ENCODE assay signal across 8 mouse cellular contexts in the genomic region with DNA sequence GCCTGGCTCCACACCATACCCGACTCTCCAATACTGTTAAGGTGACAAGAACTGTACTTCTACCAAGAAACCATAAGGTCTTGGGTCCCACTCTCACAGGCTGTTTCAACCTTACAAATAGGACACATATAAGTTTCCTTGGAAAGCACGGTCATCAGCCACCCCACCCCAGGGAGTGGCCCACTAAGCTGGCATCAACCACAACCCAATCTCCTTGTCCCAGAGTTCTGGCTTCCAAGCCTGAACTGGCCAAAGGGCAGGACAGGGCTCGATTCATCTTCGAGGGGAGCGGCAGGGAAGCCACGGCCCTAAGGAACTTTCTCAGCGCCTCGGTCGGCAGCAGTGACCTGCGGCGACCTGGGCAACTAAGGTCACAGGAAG. TPM values are rescaled to one million over a fixed set of nuclear protein-coding genes. Genes with fewer than 3 reads are reported as not detected.
A peak's percentile ranks its signal among the peaks of the same experiment; 100 is the strongest.
DNase-seq lines count a peak whose midpoint lies in the region; ATAC-seq and TF ChIP-seq lines count a peak whose summit lies in the region.

No protein-coding gene starts in this region.

- H3K36me3 ChIP-seq in heart, embryonic 16.5 days (ENCODE audit: control insufficient read depth, insufficient read depth) = peaks cover under 1% of the 10 kb centered on the region; the same call in 1 of the 2 replicates
- peaks cover 7% of the 10 kb centered on the region for H3K36me3 ChIP-seq in macrophage (ENCODE audit: inconsistent target)

- H3K4me2 ChIP-seq in heart, embryonic 16.5 days (ENCODE audit: low read depth, low read length) = peak overlapping the region; percentile 92

- intact Hi-C loops in left cerebral cortex, adult 2 months (cut with DNase I) = loop anchor here (1.0 to 2.0 kb wide), 3 partner anchors 37 to 155 kb away; a partner anchor contains a TSS

- TF ChIP-seq CTCF in left cerebral cortex, adult 2 months (IDR thresholded peaks at IDR 0.05) = no peak

- H3K9ac ChIP-seq in heart, embryonic 16.5 days (ENCODE audit: low read length) = peak overlapping the region; percentile 86

- H3K27ac ChIP-seq in left cerebral cortex, adult 2 months = peak overlapping the region; percentile 92; the same call in 1 of the 2 replicates
- H3K27ac ChIP-seq in heart, embryonic 16.5 days (ENCODE audit: low read length) = peak overlapping the region; percentile 90
- no peak overlapping the region for H3K27ac ChIP-seq in macrophage

- no peak for ATAC-seq in heart, embryonic 16.5 days (replicated peaks; ENCODE audit: extremely low read depth, insufficient read depth, low FRiP score)

- DNase-seq in left cerebral cortex, adult 2 months (ENCODE audit: extremely low spot score in 1 of 2, low spot score in 2 of 2) = no peak
- no peak for DNase-seq in left cerebral cortex, adult 8-10 months (ENCODE audit: low spot score in 2 of 2)
- DNase-seq in c-Kit-negative CD71-positive TER-119-positive erythroid progenitor cells, embryonic 14.5 days (ENCODE audit: low read depth, low spot score) = peak; percentile 41
- DNase-seq in gastrocnemius, postnatal 4 days (ENCODE audit: low spot score in 2 of 2) = no peak
- no peak for DNase-seq in embryo, embryonic 11 days
- no peak for DNase-seq in ovary, postnatal 10 days (ENCODE audit: low spot score)

- H3K27me3 ChIP-seq in heart, embryonic 16.5 days (ENCODE audit: control insufficient read depth, insufficient read depth, low read length) = no peaks in the 10 kb centered on the region

- peaks cover 36% of the 10 kb centered on the region for H3K79me2 ChIP-seq in macrophage (ENCODE audit: inconsistent target)

- peaks cover 13% of the 10 kb centered on the region for H3K4me1 ChIP-seq in heart, embryonic 16.5 days (ENCODE audit: control insufficient read depth, insufficient read depth, low read length)

- H3K4me3 ChIP-seq in left cerebral cortex, adult 2 months = peak overlapping the region; percentile 78
- peak overlapping the region; percentile 91 for H3K4me3 ChIP-seq in heart, embryonic 16.5 days (ENCODE audit: low read length)
- peak overlapping the region; percentile 60 for H3K4me3 ChIP-seq in macrophage (ENCODE audit: inconsistent target)

- 4% methylated on average over 11 of the region's 11 CpGs for WGBS in heart, embryonic 16.5 days
- WGBS in macrophage (ENCODE audit: missing documents) = 6% methylated on average over 10 of the region's 11 CpGs

- H3K9me3 ChIP-seq in heart, embryonic 16.5 days (replicated peaks; ENCODE audit: control insufficient read depth, low read length) = no peaks in the 10 kb centered on the region

RNA-seq across cellular contexts. Expression of a gene that starts 0.7 kb away (rescaled TPM):
- total RNA-seq in left cerebral cortex, adult 2 months (2021) = 100 to 1,000 TPM in 1 of 2 experiments, 10 to 100 TPM in 1; 98.0 to 103 TPM
- total RNA-seq in left cerebral cortex, adult 8-10 months (2022) = 100 to 1,000 TPM in 1 of 4 experiments, 10 to 100 TPM in 3; 94.3 to 103 (median 95.4) TPM
- 45.8 and 52.4 TPM in 2 replicates for polyA plus RNA-seq in heart, embryonic 16.5 days (2015; fragmentation: Nextera tagmentation; extraction: Ambion mirVana)
- total RNA-seq in macrophage (2018; cell fraction: chromatin; rRNA removed) = 10 to 100 TPM; 12.1 to 78.8 (median 48.9) TPM
- total RNA-seq in macrophage (2018; cell fraction: cytosol; rRNA removed) = 10 to 100 TPM; 16.9 to 31.6 (median 25.3) TPM
- 10 to 100 TPM; 10.3 to 53.6 (median 30.1) TPM for total RNA-seq in macrophage (2018; cell fraction: nucleus; rRNA removed)
- polyA plus RNA-seq in macrophage (2018) = 18.0 to 31.8 TPM (median 23.1 TPM) in 3 replicates
- total RNA-seq in gastrocnemius, postnatal 4 days (2021) = 10 to 100 TPM; 43.7 to 51.3 TPM

RNA-seq across cellular contexts. Expression of a gene that starts 38.6 kb away (rescaled TPM):
- total RNA-seq in left cerebral cortex, adult 2 months (2021) = 100 to 1,000 TPM; 150 to 155 TPM
- total RNA-seq in left cerebral cortex, adult 8-10 months (2022) = 100 to 1,000 TPM; 132 to 163 (median 146) TPM
- 24.3 and 28.1 TPM in 2 replicates for polyA plus RNA-seq in heart, embryonic 16.5 days (2015; fragmentation: Nextera tagmentation; extraction: Ambion mirVana)
- total RNA-seq in macrophage (2018; cell fraction: chromatin; rRNA removed) = 100 to 1,000 TPM in 14 of 26 experiments, 10 to 100 TPM in 12; 23.4 to 196 (median 106) TPM
- 10 to 100 TPM; 13.8 to 29.0 (median 20.4) TPM for total RNA-seq in macrophage (2018; cell fraction: cytosol; rRNA removed)
- total RNA-seq in macrophage (2018; cell fraction: nucleus; rRNA removed) = 100 to 1,000 TPM in 4 of 26 experiments, 10 to 100 TPM in 22; 20.0 to 263 (median 70.2) TPM
- polyA plus RNA-seq in macrophage (2018) = 12.0 to 50.3 TPM (median 18.1 TPM) in 3 replicates
- total RNA-seq in gastrocnemius, postnatal 4 days (2021) = 10 to 100 TPM; 72.1 to 75.6 TPM
